Mouse (Mus musculus) heart, adult 2 months (tissue): ENCODE results near the gene 2310007B03Rik.

Experiments used
- CTCF ChIP-seq: fragments of 200-600 bp; IDR thresholded peaks from 2 replicates; pipeline ENCODE4 v1.8.1; 2022; ENCODE audit warnings: antibody characterized with exemption, mild to moderate bottlenecking, moderate library complexity
- EP300 ChIP-seq: fragments of 200-500 bp; IDR thresholded peaks from 2 replicates; pipeline ENCODE4 v1.6.1; 2011; ENCODE audit warnings: low read depth, low read length, control low read depth; ENCODE audit not compliant: insufficient read depth
- POLR2A ChIP-seq: fragments of 200-500 bp; IDR thresholded peaks from 2 replicates; pipeline ENCODE4 v1.6.1; 2011; ENCODE audit warnings: mild to moderate bottlenecking, low read depth, low read length, control low read depth; ENCODE audit not compliant: insufficient read depth

DNA sequence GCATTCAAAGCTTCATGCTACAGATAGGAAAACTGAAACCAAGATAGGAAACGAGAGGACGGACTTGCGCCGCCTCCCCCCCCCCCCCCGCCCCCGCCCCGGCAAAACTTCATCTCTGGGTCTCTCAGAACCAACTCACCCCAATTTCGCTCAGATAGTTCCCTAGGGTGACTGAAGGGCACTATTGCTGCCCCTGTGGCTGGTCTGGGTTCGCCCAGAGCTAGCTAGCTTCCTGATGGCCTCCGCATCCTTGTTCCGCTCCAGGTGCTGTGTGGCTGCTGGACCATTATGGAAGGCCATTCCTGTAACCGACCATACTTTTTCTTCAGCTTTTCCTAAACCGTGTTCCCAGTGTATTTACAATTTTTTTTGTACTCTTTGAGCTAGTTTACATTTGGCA, 45.3 kb downstream of the 2310007B03Rik start:
- TF ChIP-seq CTCF: no peak
- TF ChIP-seq POLR2A: no peak
- no peak for TF ChIP-seq EP300
